Mouse (Mus musculus) lung, embryonic 15.5 days (tissue): ENCODE measurements around the gene Phactr4. TPM values are rescaled to one million over a fixed set of nuclear protein-coding genes. Genes with fewer than 3 reads are reported as not detected.

Experiments used
- ATAC-seq: fragments of 200-750 bp; cut with Nextera tagmentation; 2 replicates; pipeline ENCODE4 v1.8.0; 2017; ENCODE audit warnings: moderate number of reproducible peaks, borderline replicate concordance; ENCODE audit not compliant: low FRiP score, low TSS enrichment; ENCODE audit errors: extremely low read depth
- H3K27ac ChIP-seq: fragments of 300-500 bp; sonication (generic); 2 replicates; pipeline ENCODE4 v1.5.1; 2015; ENCODE audit warnings: moderate library complexity, mild to moderate bottlenecking, inconsistent platforms
- H3K27me3 ChIP-seq: fragments of 300-500 bp; sonication (generic); 2 replicates; pipeline ENCODE4 v1.6.1; 2015; ENCODE audit warnings: inconsistent platforms
- H3K36me3 ChIP-seq: fragments of 300-500 bp; sonication (generic); 2 replicates; pipeline ENCODE4 v1.6.1; 2015; ENCODE audit warnings: inconsistent platforms
- H3K4me1 ChIP-seq: fragments of 300-500 bp; sonication (generic); 2 replicates; pipeline ENCODE4 v1.6.1; 2015; ENCODE audit warnings: inconsistent platforms
- H3K4me2 ChIP-seq: fragments of 300-500 bp; sonication (generic); 2 replicates; pipeline ENCODE4 v1.6.1; 2015; ENCODE audit warnings: inconsistent platforms, mild to moderate bottlenecking, moderate library complexity
- H3K4me3 ChIP-seq: fragments of 300-500 bp; sonication (generic); 2 replicates; pipeline ENCODE4 v1.5.1; 2015; ENCODE audit warnings: mild to moderate bottlenecking, inconsistent platforms
- H3K9ac ChIP-seq: fragments of 300-500 bp; sonication (generic); 2 replicates; pipeline ENCODE4 v1.6.1; 2015; ENCODE audit warnings: inconsistent platforms
- H3K9me3 ChIP-seq: fragments of 300-500 bp; sonication (generic); 2 replicates; pipeline ENCODE4 v1.6.1; 2016; ENCODE audit warnings: inconsistent platforms
- WGBS: fragments of 180-500 bp; shearing (Covaris S2); methylation state at CpG from one replicate; pipeline ENCODE4 v1.1.7; 2015; 5-methylcytosine and 5-hydroxymethylcytosine counted together
- polyA plus RNA-seq: library from polyadenylated mRNA; unstranded; fragments of >200 nt; fragmentation: Nextera tagmentation; extraction: Ambion mirVana; gene quantifications from 2 replicates; pipeline ENCODE4 v1.2.1, GENCODE M21; 2015

Phactr4 gene
- polyA plus RNA-seq, 1 experiment from 2014 or later: 18.7 TPM

- no peaks in the 10 kb centered on the region for H3K27me3 ChIP-seq
- 0 out of 2 replicates have a peak overlapping the region, but pooled peaks have one; percentile 2 for H3K27ac ChIP-seq
- 68% methylated on average over 5 of the region's 5 CpGs for whole genome bisulfite sequencing
- no peak overlapping the region for H3K9ac ChIP-seq
- H3K36me3 ChIP-seq: peaks cover 23% of the 10 kb centered on the region
- no peak for ATAC-seq
- H3K4me2 ChIP-seq: no peak overlapping the region
- H3K9me3 ChIP-seq: no peaks in the 10 kb centered on the region
- no peaks in the 10 kb centered on the region for H3K4me1 ChIP-seq
- no peak overlapping the region for H3K4me3 ChIP-seq
Measured at GRCm38 (mm10) chr4:132387617-132388016, 34.7 kb downstream of the Phactr4 start.

- WGBS: 84% methylated on average over 7 of the region's 7 CpGs
Measured at GRCm38 (mm10) chr4:132386846-132387245, 35.4 kb downstream of the Phactr4 start.

GRCm38 (mm10) chr4:132385771-132386410 is 36.4 kb downstream of the Phactr4 start:
- Histone ChIP-seq H3K4me2 (no peak overlapping the region), H3K4me3 (no peak overlapping the region), H3K36me3 (peaks cover 23% of the 10 kb centered on the region), H3K4me1 (no peaks in the 10 kb centered on the region), H3K9ac (no peak overlapping the region), H3K27ac (no peak overlapping the region), H3K27me3 (no peaks in the 10 kb centered on the region), H3K9me3 (no peaks in the 10 kb centered on the region)
- ATAC-seq: no peak
- 84% methylated on average over 8 of the region's 8 CpGs for WGBS

More at GRCm38 (mm10) chr4:132386846-132387245, 35.4 kb downstream of the Phactr4 start:
- Histone ChIP-seq H3K9ac (no peak overlapping the region), H3K4me1 (no peaks in the 10 kb centered on the region), H3K9me3 (no peaks in the 10 kb centered on the region), H3K4me3 (no peak overlapping the region), H3K27ac (0 out of 2 replicates have a peak overlapping the region, but pooled peaks have one; percentile 2), H3K4me2 (no peak overlapping the region), H3K36me3 (peaks cover 23% of the 10 kb centered on the region), H3K27me3 (no peaks in the 10 kb centered on the region)
- no peak for ATAC-seq

GRCm38 (mm10) chr4:132383455-132383854 is 38.8 kb downstream of the Phactr4 start:
- Histone ChIP-seq H3K9me3 (no peaks in the 10 kb centered on the region), H3K27me3 (no peaks in the 10 kb centered on the region), H3K4me3 (no peak overlapping the region), H3K4me2 (no peak overlapping the region), H3K4me1 (no peaks in the 10 kb centered on the region), H3K9ac (no peak overlapping the region), H3K36me3 (peaks cover 23% of the 10 kb centered on the region), H3K27ac (no peak overlapping the region)
- no peak for ATAC-seq
- 74% methylated on average over 3 of the region's 3 CpGs for WGBS

GRCm38 (mm10) chr4:132382296-132382695 is 40.0 kb downstream of the Phactr4 start:
- WGBS: 84% methylated on average over 4 of the region's 4 CpGs
- Histone ChIP-seq H3K4me2 (no peak overlapping the region), H3K4me1 (no peaks in the 10 kb centered on the region), H3K36me3 (peaks cover 29% of the 10 kb centered on the region), H3K9me3 (no peaks in the 10 kb centered on the region), H3K9ac (no peak overlapping the region), H3K27me3 (no peaks in the 10 kb centered on the region), H3K27ac (no peak overlapping the region), H3K4me3 (no peak overlapping the region)
- ATAC-seq: no peak

- no peak for ATAC-seq
- 90% methylated on average over 2 of the region's 2 CpGs for WGBS
- no peaks in the 10 kb centered on the region for H3K27me3 ChIP-seq
Measured at GRCm38 (mm10) chr4:132380965-132381616, 41.2 kb downstream of the Phactr4 start.

GRCm38 (mm10) chr4:132373820-132374219 is 48.5 kb downstream of the Phactr4 start:
- WGBS: 93% methylated on average over 1 of the region's 1 CpGs
- H3K36me3 ChIP-seq: peaks cover 60% of the 10 kb centered on the region

More at GRCm38 (mm10) chr4:132380965-132381616, 41.2 kb downstream of the Phactr4 start:
- Histone ChIP-seq H3K9ac (no peak overlapping the region), H3K4me1 (no peaks in the 10 kb centered on the region), H3K4me2 (no peak overlapping the region), H3K4me3 (no peak overlapping the region), H3K36me3 (peaks cover 34% of the 10 kb centered on the region), H3K9me3 (no peaks in the 10 kb centered on the region), H3K27ac (no peak overlapping the region)

GRCm38 (mm10) chr4:132369953-132370750 is 52.1 kb downstream of the Phactr4 start:
- peaks cover 61% of the 10 kb centered on the region for H3K36me3 ChIP-seq
- H3K4me2 ChIP-seq: no peak overlapping the region
- H3K9ac ChIP-seq: no peak overlapping the region
- no peaks in the 10 kb centered on the region for H3K9me3 ChIP-seq
- no peak overlapping the region for H3K4me3 ChIP-seq
- H3K4me1 ChIP-seq: peaks cover 1% of the 10 kb centered on the region; the same call in 1 of the 2 replicates
- H3K27ac ChIP-seq: no peak overlapping the region
- no peak for ATAC-seq
- 70% methylated on average over 8 of the region's 8 CpGs for WGBS
- no peaks in the 10 kb centered on the region for H3K27me3 ChIP-seq

More at GRCm38 (mm10) chr4:132373820-132374219, 48.5 kb downstream of the Phactr4 start:
- Histone ChIP-seq H3K27me3 (no peaks in the 10 kb centered on the region), H3K27ac (no peak overlapping the region), H3K9ac (no peak overlapping the region), H3K9me3 (no peaks in the 10 kb centered on the region), H3K4me1 (no peaks in the 10 kb centered on the region), H3K4me3 (no peak overlapping the region), H3K4me2 (no peak overlapping the region)
- ATAC-seq: no peak

- H3K9me3 ChIP-seq: no peaks in the 10 kb centered on the region
- ATAC-seq: no peak
- no peak overlapping the region for H3K4me3 ChIP-seq
- no peak overlapping the region for H3K9ac ChIP-seq
- no peaks in the 10 kb centered on the region for H3K27me3 ChIP-seq
- H3K27ac ChIP-seq: no peak overlapping the region
- H3K36me3 ChIP-seq: peaks cover 72% of the 10 kb centered on the region
- H3K4me2 ChIP-seq: no peak overlapping the region
- H3K4me1 ChIP-seq: peaks cover 7% of the 10 kb centered on the region
- WGBS: 90% methylated on average over 18 of the region's 18 CpGs
Measured at GRCm38 (mm10) chr4:132367480-132368201, 54.6 kb downstream of the Phactr4 start.

- Histone ChIP-seq H3K9me3 (no peaks in the 10 kb centered on the region), H3K4me1 (peaks cover 7% of the 10 kb centered on the region), H3K36me3 (peaks cover 74% of the 10 kb centered on the region), H3K9ac (no peak overlapping the region), H3K4me3 (no peak overlapping the region), H3K27me3 (no peaks in the 10 kb centered on the region), H3K4me2 (0 out of 2 replicates have a peak overlapping the region, but pooled peaks have one; percentile 6), H3K27ac (peak overlapping the region; percentile 84)
- WGBS: 43% methylated on average over 13 of the region's 13 CpGs
- ATAC-seq: peak; percentile 90; the same call in 1 of the 2 replicates
Measured at GRCm38 (mm10) chr4:132365450-132366060, 56.7 kb downstream of the Phactr4 start.

GRCm38 (mm10) chr4:132363487-132363886 is 58.8 kb downstream of the Phactr4 start:
- Histone ChIP-seq H3K36me3 (peaks cover 72% of the 10 kb centered on the region), H3K4me2 (no peak overlapping the region)

More at GRCm38 (mm10) chr4:132363487-132363886, 58.8 kb downstream of the Phactr4 start:
- Histone ChIP-seq H3K4me3 (no peak overlapping the region), H3K4me1 (peaks cover 7% of the 10 kb centered on the region), H3K27ac (no peak overlapping the region), H3K9me3 (no peaks in the 10 kb centered on the region), H3K9ac (no peak overlapping the region), H3K27me3 (no peaks in the 10 kb centered on the region)
- 95% methylated on average over 11 of the region's 11 CpGs for WGBS
- no peak for ATAC-seq
